Mouse (Mus musculus): Measurements from ENCODE around the gene Myo1b. TPM values are rescaled to one million over a fixed set of nuclear protein-coding genes. Genes with fewer than 3 reads are reported as not detected.

Myo1b gene
- total RNA-seq (2014; rRNA removed), result 20.3 and 27.9 TPM in 2 replicates
- 44.7 and 45.2 TPM in 2 replicates for polyA plus RNA-seq (2015; fragmentation: Nextera tagmentation; extraction: Ambion mirVana)

- Histone ChIP-seq H3K27ac (peak within 1 kb of the TSS; percentile 69), H3K9ac (replicated peaks; ENCODE audit: low read length) (peak within 1 kb of the TSS; percentile 58), H3K4me2 (ENCODE audit: low read depth, low read length) (peak within 1 kb of the TSS; percentile 67), H3K9me3 (ENCODE audit: low read length) (no peaks in the 10 kb centered on the region), H3K27me3 (ENCODE audit: insufficient read depth, low read length) (no peaks in the 10 kb centered on the region), H3K36me3 (ENCODE audit: insufficient read depth, low read length) (no peaks in the 10 kb centered on the region), H3K4me3 (ENCODE audit: low read length) (peak within 1 kb of the TSS; percentile 52), H3K4me1 (ENCODE audit: insufficient read depth, low read length) (no peaks in the 10 kb centered on the region)
- DNase-seq (ENCODE audit: low spot score), result peak; percentile 49
- WGBS, result under 1% methylated on average over 63 of the region's 79 CpGs
- TF ChIP-seq CTCF (IDR thresholded peaks at IDR 0.05; ENCODE audit: low read depth), result peak; percentile 21; the same call in 1 of the 2 replicates
- peak; percentile 83 for ATAC-seq
These were observed at the start of gene Myo1b for GRCm38 (mm10) chr1:51915576-51916156. Gene Myo1b (minus strand): TSS chr1:51916071.

DNA sequence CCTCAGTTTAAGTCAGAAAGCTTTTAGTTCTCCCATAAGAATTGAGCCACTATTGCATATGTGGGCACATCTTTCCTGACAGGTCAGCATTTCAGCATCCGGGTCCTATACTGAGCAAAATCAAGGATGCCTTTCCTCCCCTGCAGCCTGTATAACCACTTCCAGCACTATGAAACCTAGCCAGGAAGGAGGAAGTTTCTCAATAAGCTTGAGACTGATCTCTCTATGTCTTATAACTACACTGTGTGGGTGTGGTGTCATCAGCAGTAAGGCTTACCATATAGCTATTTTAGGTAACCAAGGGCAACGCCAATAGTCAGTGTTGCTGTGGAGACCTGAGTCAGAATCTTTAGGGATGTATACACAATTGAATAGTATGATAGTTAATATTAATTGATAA lies 48.8 kb upstream of the Myo1b start:
- Histone ChIP-seq H3K27ac (no peak overlapping the region), H3K9me3 (ENCODE audit: low read length) (no peaks in the 10 kb centered on the region), H3K4me3 (ENCODE audit: low read length) (no peak overlapping the region), H3K9ac (replicated peaks; ENCODE audit: low read length) (no peak overlapping the region), H3K4me1 (ENCODE audit: insufficient read depth, low read length) (no peaks in the 10 kb centered on the region), H3K27me3 (ENCODE audit: insufficient read depth, low read length) (no peaks in the 10 kb centered on the region), H3K4me2 (ENCODE audit: low read depth, low read length) (no peak overlapping the region), H3K36me3 (ENCODE audit: insufficient read depth, low read length) (no peaks in the 10 kb centered on the region)
- WGBS, result 98% methylated on average over 2 of the region's 2 CpGs
- no peak for ATAC-seq
- TF ChIP-seq CTCF (IDR thresholded peaks at IDR 0.05; ENCODE audit: low read depth), result no peak
- no peak for DNase-seq (ENCODE audit: low spot score)

- no peak for ATAC-seq
- peak; percentile 20 for DNase-seq (ENCODE audit: low spot score)
- H3K36me3 ChIP-seq (ENCODE audit: insufficient read depth, low read length), result no peaks in the 10 kb centered on the region
- no peaks in the 10 kb centered on the region for H3K4me1 ChIP-seq (ENCODE audit: insufficient read depth, low read length)
- H3K27ac ChIP-seq, result no peak overlapping the region
- no peak overlapping the region for H3K4me3 ChIP-seq (ENCODE audit: low read length)
- no peak for TF ChIP-seq CTCF (IDR thresholded peaks at IDR 0.05; ENCODE audit: low read depth)
- H3K4me2 ChIP-seq (ENCODE audit: low read depth, low read length), result no peak overlapping the region
- H3K9me3 ChIP-seq (ENCODE audit: low read length), result no peaks in the 10 kb centered on the region
- H3K9ac ChIP-seq (replicated peaks; ENCODE audit: low read length), result no peak overlapping the region
- no peaks in the 10 kb centered on the region for H3K27me3 ChIP-seq (ENCODE audit: insufficient read depth, low read length)
- WGBS, result 56% methylated on average over 4 of the region's 4 CpGs
These were observed 31.2 kb upstream of the Myo1b start for GRCm38 (mm10) chr1:51947116-51947515.

DNA sequence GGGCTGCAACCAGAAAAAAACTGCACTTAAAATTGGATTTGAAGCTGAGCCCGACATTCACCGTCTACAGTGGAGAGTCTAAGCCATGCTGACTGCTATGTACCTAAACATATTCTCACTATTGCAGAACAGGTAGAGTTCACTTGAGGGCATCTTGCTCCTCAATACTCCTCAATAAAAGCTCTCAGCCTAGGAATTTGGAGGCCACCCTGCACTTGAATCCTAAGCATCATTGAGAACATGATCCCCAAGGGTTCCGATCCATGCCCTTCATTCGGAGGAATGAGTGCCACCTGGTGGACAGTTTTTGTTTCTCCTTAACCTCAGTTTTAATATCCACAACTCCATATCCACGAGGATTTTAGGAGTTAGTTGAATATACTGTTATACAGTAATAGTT lies 28.9 kb upstream of the Myo1b start:
- peak; percentile 80 for TF ChIP-seq CTCF (IDR thresholded peaks at IDR 0.05; ENCODE audit: low read depth)
- H3K9me3 ChIP-seq (ENCODE audit: low read length), result no peaks in the 10 kb centered on the region
- no peaks in the 10 kb centered on the region for H3K36me3 ChIP-seq (ENCODE audit: insufficient read depth, low read length)
- no peak overlapping the region for H3K4me2 ChIP-seq (ENCODE audit: low read depth, low read length)
- no peak overlapping the region for H3K9ac ChIP-seq (replicated peaks; ENCODE audit: low read length)
- H3K27me3 ChIP-seq (ENCODE audit: insufficient read depth, low read length), result no peaks in the 10 kb centered on the region
- peak; percentile 29 for ATAC-seq
- H3K4me3 ChIP-seq (ENCODE audit: low read length), result no peak overlapping the region
- peak; percentile 86 for DNase-seq (ENCODE audit: low spot score)
- H3K4me1 ChIP-seq (ENCODE audit: insufficient read depth, low read length), result no peaks in the 10 kb centered on the region
- no peak overlapping the region for H3K27ac ChIP-seq
- WGBS, result 46% methylated on average over 5 of the region's 5 CpGs

GRCm38 (mm10) chr1:51938357-51938756 lies 22.5 kb upstream of the Myo1b start:
- H3K27me3 ChIP-seq (ENCODE audit: insufficient read depth, low read length), result no peaks in the 10 kb centered on the region
- no peak for TF ChIP-seq CTCF (IDR thresholded peaks at IDR 0.05; ENCODE audit: low read depth)
- no peak for DNase-seq (ENCODE audit: low spot score)

GRCm38 (mm10) chr1:51935006-51935405 lies 19.1 kb upstream of the Myo1b start:
- H3K4me2 ChIP-seq (ENCODE audit: low read depth, low read length), result no peak overlapping the region
- no peak for TF ChIP-seq CTCF (IDR thresholded peaks at IDR 0.05; ENCODE audit: low read depth)
- no peaks in the 10 kb centered on the region for H3K36me3 ChIP-seq (ENCODE audit: insufficient read depth, low read length)
- no peak for ATAC-seq
- H3K9ac ChIP-seq (replicated peaks; ENCODE audit: low read length), result no peak overlapping the region
- DNase-seq (ENCODE audit: low spot score), result no peak
- no peaks in the 10 kb centered on the region for H3K27me3 ChIP-seq (ENCODE audit: insufficient read depth, low read length)
- no peak overlapping the region for H3K4me3 ChIP-seq (ENCODE audit: low read length)
- no peak overlapping the region for H3K27ac ChIP-seq
- 47% methylated on average over 2 of the region's 2 CpGs for WGBS
- H3K9me3 ChIP-seq (ENCODE audit: low read length), result no peaks in the 10 kb centered on the region
- H3K4me1 ChIP-seq (ENCODE audit: insufficient read depth, low read length), result no peaks in the 10 kb centered on the region

More at GRCm38 (mm10) chr1:51938357-51938756, 22.5 kb upstream of the Myo1b start:
- no peak for ATAC-seq
- H3K4me3 ChIP-seq (ENCODE audit: low read length), result no peak overlapping the region
- H3K36me3 ChIP-seq (ENCODE audit: insufficient read depth, low read length), result no peaks in the 10 kb centered on the region
- no peaks in the 10 kb centered on the region for H3K9me3 ChIP-seq (ENCODE audit: low read length)
- WGBS, result 95% methylated on average over 7 of the region's 7 CpGs
- H3K27ac ChIP-seq, result no peak overlapping the region
- H3K9ac ChIP-seq (replicated peaks; ENCODE audit: low read length), result no peak overlapping the region
- no peak overlapping the region for H3K4me2 ChIP-seq (ENCODE audit: low read depth, low read length)
- H3K4me1 ChIP-seq (ENCODE audit: insufficient read depth, low read length), result no peaks in the 10 kb centered on the region

DNA sequence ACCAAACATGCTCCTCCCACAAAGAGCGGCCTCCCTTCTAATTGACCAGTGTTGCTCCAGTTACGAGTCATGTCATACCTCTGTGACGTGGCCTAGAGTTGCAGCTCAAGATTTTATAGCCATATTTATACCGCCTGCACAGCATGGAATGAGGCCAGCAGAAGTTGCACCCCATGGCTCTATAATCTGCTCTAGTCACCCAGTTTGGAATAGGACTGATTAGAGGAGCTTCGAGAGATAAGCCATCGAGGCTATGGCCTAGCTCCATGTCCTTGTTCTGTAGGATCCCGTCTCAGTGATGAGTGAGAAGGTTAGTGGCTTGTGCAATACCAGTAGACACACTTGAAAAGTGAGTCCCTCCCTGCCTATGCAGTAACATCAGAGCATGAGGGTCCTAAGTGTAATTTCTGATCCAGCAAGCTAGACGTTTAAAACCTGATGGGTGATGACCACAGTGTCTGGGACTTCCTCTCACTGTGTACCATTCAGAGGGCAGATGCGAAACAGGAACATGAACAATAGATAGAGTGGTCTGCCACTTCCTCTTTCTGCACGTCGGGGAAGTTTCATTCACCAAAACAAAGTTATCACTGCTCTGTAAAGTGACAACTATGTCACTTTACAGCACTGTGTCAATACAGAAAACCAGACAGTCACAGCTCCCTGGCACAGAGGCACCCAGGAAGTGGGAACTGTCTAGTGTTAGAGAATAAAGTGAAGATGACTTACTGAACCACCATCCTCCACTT lies 18.5 kb upstream of the Myo1b start:
- no peaks in the 10 kb centered on the region for H3K27me3 ChIP-seq (ENCODE audit: insufficient read depth, low read length)
- no peak for TF ChIP-seq CTCF (IDR thresholded peaks at IDR 0.05; ENCODE audit: low read depth)
- H3K4me2 ChIP-seq (ENCODE audit: low read depth, low read length), result no peak overlapping the region
- DNase-seq (ENCODE audit: low spot score), result no peak
- WGBS, result 79% methylated on average over 11 of the region's 11 CpGs
- H3K27ac ChIP-seq, result no peak overlapping the region
- H3K4me1 ChIP-seq (ENCODE audit: insufficient read depth, low read length), result no peaks in the 10 kb centered on the region
- no peak for ATAC-seq
- H3K9me3 ChIP-seq (ENCODE audit: low read length), result no peaks in the 10 kb centered on the region
- H3K4me3 ChIP-seq (ENCODE audit: low read length), result no peak overlapping the region
- no peaks in the 10 kb centered on the region for H3K36me3 ChIP-seq (ENCODE audit: insufficient read depth, low read length)
- no peak overlapping the region for H3K9ac ChIP-seq (replicated peaks; ENCODE audit: low read length)

Data from hindbrain, postnatal 0 days (tissue).